Mouse (Mus musculus): Measurements from ENCODE around the gene Arhgef18. TPM values are rescaled to one million over a fixed set of nuclear protein-coding genes. Genes with fewer than 3 reads are reported as not detected.

Gene Arhgef18
- polyA plus RNA-seq (2015; fragmentation: Nextera tagmentation; extraction: Ambion mirVana): 11.1 and 11.7 TPM in 2 replicates

- WGBS: under 1% methylated on average over 48 of the region's 48 CpGs
- Histone ChIP-seq H3K4me1 (peaks cover 28% of the 10 kb centered on the region), H3K27me3 (no peaks in the 10 kb centered on the region), H3K4me3 (peak within 1 kb of the TSS; percentile 74), H3K36me3 (ENCODE audit: poor library complexity, severe bottlenecking) (peaks cover 10% of the 10 kb centered on the region; the same call in 1 of the 2 replicates), H3K9me3 (replicated peaks) (no peaks in the 10 kb centered on the region), H3K9ac (peak within 1 kb of the TSS; percentile 82), H3K27ac (no peak within 1 kb of the TSS), H3K4me2 (peak within 1 kb of the TSS; percentile 86)
- ATAC-seq: peak; percentile 99
These were observed at the start of gene Arhgef18 for GRCm38 (mm10) chr8:3392771-3393710. Gene Arhgef18, plus strand, starts transcription at chr8:3393006.

GRCm38 (mm10) chr8:3345337-3345736 is 47.5 kb upstream of the Arhgef18 start:
- ATAC-seq: no peak
- 98% methylated on average over 6 of the region's 6 CpGs for WGBS
- no peaks in the 10 kb centered on the region for H3K4me1 ChIP-seq
- no peak overlapping the region for H3K9ac ChIP-seq
- no peaks in the 10 kb centered on the region for H3K27me3 ChIP-seq
- H3K4me3 ChIP-seq: no peak overlapping the region
- H3K9me3 ChIP-seq (replicated peaks): no peaks in the 10 kb centered on the region
- H3K4me2 ChIP-seq: no peak overlapping the region
- H3K36me3 ChIP-seq (ENCODE audit: poor library complexity, severe bottlenecking): no peaks in the 10 kb centered on the region
- H3K27ac ChIP-seq: no peak overlapping the region

- H3K9me3 ChIP-seq (replicated peaks): no peaks in the 10 kb centered on the region
- H3K4me1 ChIP-seq: no peaks in the 10 kb centered on the region
- no peak overlapping the region for H3K27ac ChIP-seq
- no peaks in the 10 kb centered on the region for H3K27me3 ChIP-seq
- H3K9ac ChIP-seq: no peak overlapping the region
- ATAC-seq: no peak
- H3K4me3 ChIP-seq: no peak overlapping the region
- H3K4me2 ChIP-seq: no peak overlapping the region
- no peaks in the 10 kb centered on the region for H3K36me3 ChIP-seq (ENCODE audit: poor library complexity, severe bottlenecking)
- WGBS: 91% methylated on average over 5 of the region's 5 CpGs
These were observed 46.0 kb upstream of the Arhgef18 start for GRCm38 (mm10) chr8:3346691-3347413.

- 62% methylated on average over 13 of the region's 13 CpGs for WGBS
- H3K9ac ChIP-seq: no peak overlapping the region
- H3K36me3 ChIP-seq (ENCODE audit: poor library complexity, severe bottlenecking): no peaks in the 10 kb centered on the region
- H3K9me3 ChIP-seq (replicated peaks): no peaks in the 10 kb centered on the region
- no peak overlapping the region for H3K4me2 ChIP-seq
- no peaks in the 10 kb centered on the region for H3K4me1 ChIP-seq
- ATAC-seq: no peak
- no peak overlapping the region for H3K4me3 ChIP-seq
- no peaks in the 10 kb centered on the region for H3K27me3 ChIP-seq
- no peak overlapping the region for H3K27ac ChIP-seq
These were observed 44.5 kb upstream of the Arhgef18 start for GRCm38 (mm10) chr8:3348142-3348823.

GRCm38 (mm10) chr8:3350747-3351146 is 42.1 kb upstream of the Arhgef18 start:
- no peak for ATAC-seq
- Histone ChIP-seq H3K9me3 (replicated peaks) (no peaks in the 10 kb centered on the region), H3K27me3 (no peaks in the 10 kb centered on the region), H3K9ac (no peak overlapping the region), H3K36me3 (ENCODE audit: poor library complexity, severe bottlenecking) (no peaks in the 10 kb centered on the region), H3K4me3 (no peak overlapping the region), H3K4me1 (no peaks in the 10 kb centered on the region), H3K4me2 (no peak overlapping the region), H3K27ac (no peak overlapping the region)
- 81% methylated on average over 6 of the region's 6 CpGs for WGBS

- no peak overlapping the region for H3K27ac ChIP-seq
- no peaks in the 10 kb centered on the region for H3K36me3 ChIP-seq (ENCODE audit: poor library complexity, severe bottlenecking)
- H3K4me3 ChIP-seq: no peak overlapping the region
- no peak overlapping the region for H3K4me2 ChIP-seq
- WGBS: 85% methylated on average over 6 of the region's 6 CpGs
- ATAC-seq: no peak
- H3K27me3 ChIP-seq: 0 out of 2 replicates have a peak, but pooled peaks cover 2% of the 10 kb centered on the region
- H3K9ac ChIP-seq: no peak overlapping the region
- H3K9me3 ChIP-seq (replicated peaks): no peaks in the 10 kb centered on the region
- H3K4me1 ChIP-seq: no peaks in the 10 kb centered on the region
These were observed 40.1 kb upstream of the Arhgef18 start for GRCm38 (mm10) chr8:3352715-3353114.

GRCm38 (mm10) chr8:3353189-3353810 is 39.5 kb upstream of the Arhgef18 start, which contains the start of gene A430078G23Rik:
Gene A430078G23Rik, plus strand, starts transcription at chr8:3353415.
- Histone ChIP-seq H3K27me3 (0 out of 2 replicates have a peak, but pooled peaks cover 2% of the 10 kb centered on the region), H3K36me3 (ENCODE audit: poor library complexity, severe bottlenecking) (no peaks in the 10 kb centered on the region), H3K4me3 (no peak within 1 kb of the TSS), H3K9me3 (replicated peaks) (no peaks in the 10 kb centered on the region), H3K4me2 (no peak within 1 kb of the TSS), H3K4me1 (no peaks in the 10 kb centered on the region), H3K9ac (no peak within 1 kb of the TSS), H3K27ac (no peak within 1 kb of the TSS)
- 84% methylated on average over 13 of the region's 13 CpGs for WGBS
- ATAC-seq: no peak

- Histone ChIP-seq H3K9ac (no peak overlapping the region), H3K36me3 (ENCODE audit: poor library complexity, severe bottlenecking) (no peaks in the 10 kb centered on the region), H3K27ac (no peak overlapping the region), H3K4me1 (no peaks in the 10 kb centered on the region), H3K4me3 (no peak overlapping the region), H3K4me2 (no peak overlapping the region), H3K27me3 (0 out of 2 replicates have a peak, but pooled peaks cover 2% of the 10 kb centered on the region), H3K9me3 (replicated peaks) (no peaks in the 10 kb centered on the region)
- no peak for ATAC-seq
- WGBS: 74% methylated on average over 6 of the region's 6 CpGs
These were observed 38.9 kb upstream of the Arhgef18 start for GRCm38 (mm10) chr8:3353811-3354442.

GRCm38 (mm10) chr8:3354443-3354812 is 38.4 kb upstream of the Arhgef18 start:
- Histone ChIP-seq H3K4me3 (no peak overlapping the region), H3K27ac (no peak overlapping the region), H3K9ac (no peak overlapping the region), H3K36me3 (ENCODE audit: poor library complexity, severe bottlenecking) (no peaks in the 10 kb centered on the region), H3K4me1 (no peaks in the 10 kb centered on the region), H3K27me3 (0 out of 2 replicates have a peak, but pooled peaks cover 2% of the 10 kb centered on the region), H3K4me2 (no peak overlapping the region), H3K9me3 (replicated peaks) (no peaks in the 10 kb centered on the region)
- ATAC-seq: no peak
- 79% methylated on average over 5 of the region's 5 CpGs for WGBS

- H3K27me3 ChIP-seq: 0 out of 2 replicates have a peak, but pooled peaks cover 2% of the 10 kb centered on the region
- no peaks in the 10 kb centered on the region for H3K9me3 ChIP-seq (replicated peaks)
- no peaks in the 10 kb centered on the region for H3K36me3 ChIP-seq (ENCODE audit: poor library complexity, severe bottlenecking)
- WGBS: 83% methylated on average over 6 of the region's 6 CpGs
- no peaks in the 10 kb centered on the region for H3K4me1 ChIP-seq
- no peak for ATAC-seq
- no peak overlapping the region for H3K9ac ChIP-seq
- no peak overlapping the region for H3K27ac ChIP-seq
- no peak overlapping the region for H3K4me3 ChIP-seq
- H3K4me2 ChIP-seq: no peak overlapping the region
These were observed 37.2 kb upstream of the Arhgef18 start for GRCm38 (mm10) chr8:3355586-3355985.

GRCm38 (mm10) chr8:3358060-3358459 is 34.7 kb upstream of the Arhgef18 start:
- Histone ChIP-seq H3K4me3 (no peak overlapping the region), H3K36me3 (ENCODE audit: poor library complexity, severe bottlenecking) (no peaks in the 10 kb centered on the region), H3K27me3 (0 out of 2 replicates have a peak, but pooled peaks cover 2% of the 10 kb centered on the region), H3K27ac (no peak overlapping the region), H3K9ac (no peak overlapping the region), H3K4me1 (no peaks in the 10 kb centered on the region), H3K9me3 (replicated peaks) (no peaks in the 10 kb centered on the region), H3K4me2 (no peak overlapping the region)
- ATAC-seq: peak; percentile 68
- WGBS: 5% methylated on average over 4 of the region's 4 CpGs

All from forebrain, embryonic 13.5 days (tissue).